Mouse (Mus musculus) cortical plate, adult 2 months (tissue): Measurements from ENCODE around the gene Stt3b.

Source experiments
- CTCF ChIP-seq: fragments of 200-500 bp; IDR thresholded peaks from 2 replicates; pipeline ENCODE4 v1.5.1; 2011; ENCODE audit warnings: mild to moderate bottlenecking, control low read depth, low read length; ENCODE audit not compliant: insufficient read depth; ENCODE audit errors: extremely low read depth
- POLR2A ChIP-seq: fragments of 200-500 bp; IDR thresholded peaks from 2 replicates; pipeline ENCODE4 v1.6.1; 2011; ENCODE audit warnings: mild to moderate bottlenecking, low read length, control low read depth; ENCODE audit not compliant: insufficient read depth; ENCODE audit errors: extremely low read depth

DNA sequence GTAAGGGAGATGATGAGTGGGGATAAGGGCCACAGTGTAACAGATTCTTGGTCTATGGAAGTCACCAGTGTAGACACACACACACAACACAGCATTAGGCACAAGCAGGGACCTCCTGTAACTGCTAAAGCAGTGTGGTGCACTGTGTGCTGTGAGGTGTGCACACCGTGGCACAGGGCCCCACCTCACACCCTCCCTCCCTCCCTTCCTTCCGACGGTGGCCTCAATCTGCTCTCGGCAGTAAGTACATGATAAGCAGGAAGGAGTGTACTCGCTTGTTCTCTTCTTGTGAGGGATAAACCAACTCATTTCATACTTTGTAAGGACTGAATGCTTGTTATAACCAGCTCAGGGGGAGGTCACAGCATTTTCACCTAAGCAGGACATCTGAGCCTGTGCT is 61.1 kb downstream of the Stt3b start:
- TF ChIP-seq CTCF (no peak), POLR2A (no peak)
